Mouse (Mus musculus): ENCODE data around the gene Mut. TPM values are rescaled to one million over a fixed set of nuclear protein-coding genes. Genes with fewer than 3 reads are reported as not detected.

The Mut gene
- 22.4 and 24.6 TPM in 2 replicates for polyA plus RNA-seq (2014; fragmentation: Nextera tagmentation; extraction: Ambion mirVana)

DNA sequence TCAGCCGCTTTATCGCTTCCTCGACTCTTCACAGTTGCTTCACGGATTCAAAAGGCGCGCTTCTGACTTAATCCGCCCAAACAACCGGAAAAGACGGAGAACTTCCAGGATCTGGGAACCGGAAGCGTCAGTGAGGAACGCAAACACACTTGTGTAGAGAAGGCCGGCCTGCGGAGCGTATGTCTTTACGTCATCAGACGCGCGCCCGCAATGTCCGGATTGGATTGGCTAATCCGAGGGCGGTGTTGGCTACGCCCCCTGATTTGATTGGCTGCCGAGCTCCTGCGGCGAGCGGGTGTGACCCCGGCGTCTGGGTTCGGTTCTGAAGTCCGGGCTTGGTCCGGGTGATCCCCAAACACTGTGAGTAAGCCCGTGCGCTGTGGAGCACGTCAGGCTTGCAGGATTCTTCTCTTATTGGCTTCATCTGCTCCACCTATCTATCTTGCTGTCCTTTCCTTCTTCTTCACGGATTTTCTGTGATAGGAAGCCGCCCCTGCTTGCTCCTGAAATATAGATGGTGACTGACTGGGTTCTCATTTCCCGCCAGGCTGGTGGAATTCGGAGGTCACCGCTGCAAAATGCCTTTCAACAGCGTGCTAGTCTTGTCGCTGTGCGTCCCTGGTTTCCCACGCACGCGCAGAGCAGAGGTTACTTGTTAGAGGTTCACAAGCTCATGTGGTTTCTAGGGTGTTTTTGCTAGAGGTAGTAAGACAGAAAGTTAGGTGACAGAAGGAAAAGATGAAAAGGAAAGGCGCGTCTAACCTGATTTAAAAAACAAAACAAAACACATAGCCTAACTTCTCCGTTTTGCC is at the start of gene Mut, which contains the start of gene Cenpq:
Gene Mut, plus strand, starts transcription at position 266 of the 812 bp plus-strand sequence.
Gene Cenpq, minus strand, starts transcription at position 628 of the 812 bp plus-strand sequence.
- Histone ChIP-seq H3K4me3 (ENCODE audit: low read depth, low read length) (peak within 1 kb of the TSS; percentile 67), H3K4me1 (ENCODE audit: control insufficient read depth, insufficient read depth, low read length) (0 out of 2 replicates have a peak, but pooled peaks cover 3% of the 10 kb centered on the region), H3K36me3 (ENCODE audit: control insufficient read depth, insufficient read depth, low read length) (peaks cover 13% of the 10 kb centered on the region; the same call in 1 of the 2 replicates), H3K9me3 (replicated peaks; ENCODE audit: control insufficient read depth, low read length) (no peaks in the 10 kb centered on the region), H3K27ac (ENCODE audit: low read depth, low read length) (peak within 1 kb of the TSS; percentile 90), H3K27me3 (replicated peaks; ENCODE audit: control insufficient read depth, insufficient read depth, low read length) (no peaks in the 10 kb centered on the region), H3K9ac (ENCODE audit: low read length) (peak within 1 kb of the TSS; percentile 70), H3K4me2 (ENCODE audit: low read length) (peak within 1 kb of the TSS; percentile 56)
- DNase-seq (ENCODE audit: low spot score) (peak; percentile 100), ATAC-seq (peak; percentile 100)
- under 1% methylated on average over 50 of the region's 50 CpGs for WGBS

DNA sequence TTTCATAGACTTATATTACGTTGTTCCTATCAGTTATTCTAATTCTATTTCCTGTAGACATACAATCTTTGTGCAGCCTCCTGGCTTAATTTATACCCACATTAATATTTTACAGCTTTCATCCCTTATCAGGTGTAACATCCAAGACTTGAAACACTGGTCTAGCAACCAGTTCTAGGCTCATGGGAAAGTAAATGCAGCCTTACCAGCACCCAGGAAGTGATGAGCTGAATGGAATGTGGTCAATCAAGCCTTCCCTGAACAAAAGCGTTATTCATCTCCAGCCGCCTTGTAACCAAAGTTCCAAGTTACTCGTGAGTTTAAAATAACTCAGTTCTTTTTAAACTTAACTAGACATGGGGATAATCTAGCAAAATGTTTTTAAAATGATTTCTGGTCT is 49.3 kb upstream of the Mut start:
- 81% methylated on average over 4 of the region's 4 CpGs for WGBS
- Histone ChIP-seq H3K27ac (ENCODE audit: low read depth, low read length) (no peak overlapping the region), H3K4me1 (ENCODE audit: control insufficient read depth, insufficient read depth, low read length) (no peaks in the 10 kb centered on the region), H3K36me3 (ENCODE audit: control insufficient read depth, insufficient read depth, low read length) (no peaks in the 10 kb centered on the region), H3K4me3 (ENCODE audit: low read depth, low read length) (no peak overlapping the region), H3K27me3 (replicated peaks; ENCODE audit: control insufficient read depth, insufficient read depth, low read length) (no peaks in the 10 kb centered on the region), H3K9me3 (replicated peaks; ENCODE audit: control insufficient read depth, low read length) (no peaks in the 10 kb centered on the region), H3K4me2 (ENCODE audit: low read length) (no peak overlapping the region), H3K9ac (ENCODE audit: low read length) (no peak overlapping the region)
- DNase-seq (ENCODE audit: low spot score) (no peak), ATAC-seq (no peak)

DNA sequence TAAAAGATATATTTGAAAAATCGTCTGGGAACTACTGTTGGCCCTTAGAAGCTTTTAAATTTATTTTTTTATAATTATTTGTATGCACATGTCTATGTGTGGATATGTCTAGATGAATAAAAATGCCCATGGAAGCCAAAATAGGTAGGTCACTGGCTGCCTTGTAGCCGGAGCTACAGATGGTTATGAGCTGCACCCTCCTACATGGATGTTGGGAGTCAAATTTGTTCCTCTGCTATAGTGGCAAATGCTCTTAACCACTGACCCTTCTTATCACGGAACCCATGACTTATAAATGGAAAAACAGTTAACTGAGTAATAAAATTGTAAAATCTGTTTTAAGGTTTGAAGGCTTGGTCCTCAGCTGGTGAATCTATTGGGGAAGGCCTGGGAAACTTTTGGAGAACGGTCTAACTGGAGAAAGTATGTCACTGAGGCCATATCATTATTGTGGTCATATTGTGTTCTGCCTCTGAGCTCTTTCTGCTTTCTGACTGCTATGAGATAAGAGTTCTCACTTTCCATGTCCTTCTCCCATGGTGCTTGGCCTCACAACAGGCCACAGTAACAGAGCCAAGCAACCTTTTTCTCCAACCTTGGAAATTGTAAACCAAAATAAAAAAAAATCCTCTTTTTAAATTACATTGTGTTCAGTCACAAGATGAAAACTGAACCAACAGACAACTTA is 46.5 kb upstream of the Mut start:
- no peaks in the 10 kb centered on the region for H3K27me3 ChIP-seq (replicated peaks; ENCODE audit: control insufficient read depth, insufficient read depth, low read length)
- no peak overlapping the region for H3K4me3 ChIP-seq (ENCODE audit: low read depth, low read length)
- no peak for ATAC-seq
- no peak overlapping the region for H3K4me2 ChIP-seq (ENCODE audit: low read length)
- no peak for DNase-seq (ENCODE audit: low spot score)
- H3K9ac ChIP-seq (ENCODE audit: low read length) = no peak overlapping the region
- no peaks in the 10 kb centered on the region for H3K9me3 ChIP-seq (replicated peaks; ENCODE audit: control insufficient read depth, low read length)
- H3K36me3 ChIP-seq (ENCODE audit: control insufficient read depth, insufficient read depth, low read length) = no peaks in the 10 kb centered on the region
- no peaks in the 10 kb centered on the region for H3K4me1 ChIP-seq (ENCODE audit: control insufficient read depth, insufficient read depth, low read length)
- no peak overlapping the region for H3K27ac ChIP-seq (ENCODE audit: low read depth, low read length)
- 80% methylated on average over 4 of the region's 4 CpGs for WGBS

DNA sequence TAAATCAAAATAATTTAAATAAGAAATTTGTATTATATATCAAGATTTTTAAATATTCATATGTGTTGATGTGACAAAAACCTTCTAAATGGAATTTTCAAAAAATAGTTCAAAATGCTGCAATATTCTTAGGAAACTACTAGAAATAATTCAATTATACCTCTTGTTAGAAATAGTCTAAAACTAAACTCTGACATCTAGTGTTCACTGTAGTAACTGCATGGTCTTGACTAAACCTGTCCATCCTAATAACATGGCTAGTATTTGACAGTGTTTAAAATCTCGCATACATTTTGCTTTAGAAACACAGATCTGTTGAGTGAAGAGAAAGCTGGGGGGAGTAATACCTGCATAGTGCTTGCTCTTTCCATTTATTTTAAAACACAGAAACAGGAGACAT is 37.6 kb upstream of the Mut start:
- no peaks in the 10 kb centered on the region for H3K36me3 ChIP-seq (ENCODE audit: control insufficient read depth, insufficient read depth, low read length)
- H3K9ac ChIP-seq (ENCODE audit: low read length) = no peak overlapping the region
- no peaks in the 10 kb centered on the region for H3K27me3 ChIP-seq (replicated peaks; ENCODE audit: control insufficient read depth, insufficient read depth, low read length)
- peak; percentile 63 for DNase-seq (ENCODE audit: low spot score)
- H3K27ac ChIP-seq (ENCODE audit: low read depth, low read length) = no peak overlapping the region
- H3K9me3 ChIP-seq (replicated peaks; ENCODE audit: control insufficient read depth, low read length) = no peaks in the 10 kb centered on the region
- no peaks in the 10 kb centered on the region for H3K4me1 ChIP-seq (ENCODE audit: control insufficient read depth, insufficient read depth, low read length)
- no peak overlapping the region for H3K4me3 ChIP-seq (ENCODE audit: low read depth, low read length)
- no peak overlapping the region for H3K4me2 ChIP-seq (ENCODE audit: low read length)
- WGBS = 73% methylated on average over 1 of the region's 1 CpGs
- ATAC-seq = no peak

DNA sequence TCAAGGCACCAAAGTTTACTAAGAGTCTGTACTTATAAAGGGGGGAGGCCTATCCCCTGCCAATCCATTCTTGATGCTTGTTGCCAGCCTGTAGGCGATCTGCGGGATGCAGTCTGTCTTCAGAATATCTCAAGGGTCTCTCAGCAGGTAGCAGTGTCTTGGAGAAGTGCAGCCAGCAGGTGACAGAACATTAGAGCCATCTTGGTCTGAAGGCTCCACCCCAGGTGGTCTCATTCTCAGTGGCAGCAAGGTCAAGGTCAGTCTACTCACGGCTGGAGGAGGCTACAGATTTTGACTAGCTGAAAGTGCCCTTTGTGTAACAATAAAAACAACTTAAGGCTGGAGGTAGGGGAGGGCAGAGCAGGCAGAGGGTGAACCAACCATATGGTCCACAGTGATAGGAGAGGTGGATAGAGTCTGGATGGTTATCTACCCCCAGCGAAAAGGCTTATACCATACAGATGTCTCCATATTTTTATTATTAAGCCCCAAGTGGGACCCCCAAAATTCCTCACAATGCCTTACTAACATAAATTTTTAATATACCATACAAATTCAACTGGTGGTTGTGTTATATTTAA is 34.6 kb upstream of the Mut start:
- Histone ChIP-seq H3K4me1 (ENCODE audit: control insufficient read depth, insufficient read depth, low read length) (no peaks in the 10 kb centered on the region), H3K9ac (ENCODE audit: low read length) (no peak overlapping the region), H3K4me3 (ENCODE audit: low read depth, low read length) (no peak overlapping the region), H3K4me2 (ENCODE audit: low read length) (no peak overlapping the region), H3K9me3 (replicated peaks; ENCODE audit: control insufficient read depth, low read length) (no peaks in the 10 kb centered on the region), H3K27ac (ENCODE audit: low read depth, low read length) (no peak overlapping the region), H3K27me3 (replicated peaks; ENCODE audit: control insufficient read depth, insufficient read depth, low read length) (no peaks in the 10 kb centered on the region), H3K36me3 (ENCODE audit: control insufficient read depth, insufficient read depth, low read length) (no peaks in the 10 kb centered on the region)
- ATAC-seq (no peak), DNase-seq (ENCODE audit: low spot score) (no peak)
- WGBS = 32% methylated on average over 4 of the region's 4 CpGs

DNA sequence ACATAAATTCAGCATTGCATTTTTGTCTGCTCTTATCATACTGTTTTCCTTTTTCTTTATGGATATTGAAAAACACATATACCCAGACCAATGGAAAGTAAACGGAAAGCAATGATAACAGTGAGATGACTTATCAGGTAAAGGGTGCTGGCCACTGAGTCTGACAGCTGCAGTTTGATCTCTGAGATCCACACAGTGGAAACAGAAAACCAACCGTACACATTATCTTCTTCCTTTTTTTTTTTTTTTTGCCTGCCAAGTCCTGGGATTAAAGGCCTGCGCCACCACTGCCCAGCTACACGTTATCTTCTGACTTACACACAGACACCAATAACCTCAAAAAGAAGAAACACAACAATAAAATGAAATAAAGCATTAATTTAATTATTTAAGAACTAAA is 31.1 kb upstream of the Mut start:
- H3K27me3 ChIP-seq (replicated peaks; ENCODE audit: control insufficient read depth, insufficient read depth, low read length) = no peaks in the 10 kb centered on the region
- no peaks in the 10 kb centered on the region for H3K4me1 ChIP-seq (ENCODE audit: control insufficient read depth, insufficient read depth, low read length)
- H3K36me3 ChIP-seq (ENCODE audit: control insufficient read depth, insufficient read depth, low read length) = no peaks in the 10 kb centered on the region
- H3K4me2 ChIP-seq (ENCODE audit: low read length) = no peak overlapping the region
- no peak overlapping the region for H3K27ac ChIP-seq (ENCODE audit: low read depth, low read length)
- 80% methylated on average over 4 of the region's 4 CpGs for WGBS
- H3K9ac ChIP-seq (ENCODE audit: low read length) = no peak overlapping the region
- DNase-seq (ENCODE audit: low spot score) (no peak), ATAC-seq (no peak)
- no peak overlapping the region for H3K4me3 ChIP-seq (ENCODE audit: low read depth, low read length)
- H3K9me3 ChIP-seq (replicated peaks; ENCODE audit: control insufficient read depth, low read length) = no peaks in the 10 kb centered on the region

DNA sequence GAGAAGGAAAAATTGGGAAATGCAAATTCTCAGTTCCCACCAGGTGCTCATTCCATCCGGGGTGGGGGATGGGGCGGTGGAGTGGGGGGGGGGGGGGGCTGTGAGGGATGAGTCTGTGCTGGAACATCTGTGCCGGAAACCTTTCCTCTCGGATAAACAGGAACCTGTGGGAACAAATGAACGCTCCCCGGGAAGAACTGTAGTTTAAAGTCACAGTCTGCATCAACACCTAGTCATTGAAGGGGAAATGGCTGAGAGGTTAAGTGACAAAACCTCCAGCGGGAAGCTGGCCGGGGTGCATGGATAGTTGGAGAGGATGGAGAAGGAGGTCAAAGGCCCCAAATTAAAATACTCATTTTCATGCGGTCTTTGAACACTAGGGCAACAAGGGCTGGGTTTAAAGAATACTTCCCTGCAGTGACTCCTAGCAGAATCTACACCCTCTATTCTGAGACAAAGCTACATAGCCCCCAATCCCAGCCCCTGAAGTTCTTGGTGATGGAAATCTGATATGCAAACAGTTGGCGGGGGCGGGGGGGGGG is 30.4 kb upstream of the Mut start:
- WGBS = 8% methylated on average over 11 of the region's 11 CpGs
- no peak overlapping the region for H3K9ac ChIP-seq (ENCODE audit: low read length)
- ATAC-seq = no peak

DNA sequence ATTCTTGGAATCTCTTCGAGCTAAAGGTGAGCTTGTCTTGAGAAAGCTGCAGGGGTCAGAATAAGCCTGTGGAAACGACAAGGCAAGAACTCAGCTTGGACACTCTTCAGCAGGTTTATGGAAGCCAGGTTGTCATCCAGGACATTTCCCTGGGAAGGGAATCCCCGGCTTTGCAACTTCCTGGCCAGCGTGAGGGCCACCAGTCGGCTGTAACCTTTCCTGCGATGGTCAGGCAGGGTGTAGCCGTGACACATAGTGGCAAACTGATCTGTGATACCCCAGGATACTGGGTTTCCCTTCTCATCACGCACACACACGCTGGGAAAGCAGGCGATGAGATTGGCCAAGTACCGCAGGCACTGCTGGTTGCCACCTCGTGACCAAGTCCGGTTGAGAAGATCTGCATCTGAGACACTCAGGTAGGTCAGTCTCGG is 29.7 kb upstream of the Mut start:
- Histone ChIP-seq H3K27me3 (replicated peaks; ENCODE audit: control insufficient read depth, insufficient read depth, low read length) (no peaks in the 10 kb centered on the region), H3K9ac (ENCODE audit: low read length) (no peak overlapping the region), H3K4me2 (ENCODE audit: low read length) (peak overlapping the region; percentile 30; the same call in 1 of the 2 replicates), H3K36me3 (ENCODE audit: control insufficient read depth, insufficient read depth, low read length) (no peaks in the 10 kb centered on the region), H3K4me1 (ENCODE audit: control insufficient read depth, insufficient read depth, low read length) (no peaks in the 10 kb centered on the region), H3K9me3 (replicated peaks; ENCODE audit: control insufficient read depth, low read length) (no peaks in the 10 kb centered on the region), H3K27ac (ENCODE audit: low read depth, low read length) (no peak overlapping the region), H3K4me3 (ENCODE audit: low read depth, low read length) (no peak overlapping the region)
- DNase-seq (ENCODE audit: low spot score) (no peak), ATAC-seq (no peak)
- WGBS = 18% methylated on average over 13 of the region's 14 CpGs

More for the DNA sequence above, 30.4 kb upstream of the Mut start:
- Histone ChIP-seq H3K4me2 (ENCODE audit: low read length) (peak overlapping the region; percentile 30; the same call in 1 of the 2 replicates), H3K27me3 (replicated peaks; ENCODE audit: control insufficient read depth, insufficient read depth, low read length) (no peaks in the 10 kb centered on the region), H3K27ac (ENCODE audit: low read depth, low read length) (no peak overlapping the region), H3K9me3 (replicated peaks; ENCODE audit: control insufficient read depth, low read length) (no peaks in the 10 kb centered on the region), H3K4me1 (ENCODE audit: control insufficient read depth, insufficient read depth, low read length) (no peaks in the 10 kb centered on the region), H3K36me3 (ENCODE audit: control insufficient read depth, insufficient read depth, low read length) (no peaks in the 10 kb centered on the region), H3K4me3 (ENCODE audit: low read depth, low read length) (no peak overlapping the region)
- DNase-seq (ENCODE audit: low spot score) = no peak
